Mouse (Mus musculus) c-Kit-positive CD71-negative TER-119-negative erythroid progenitor cells, embryonic 14.5 days (primary cell): ENCODE measurements around the gene Ruvbl1.

ENCODE experiments used
- DNase-seq: peaks from one replicate; pipeline ENCODE4 v3.0.0-alpha.2; 2013; ENCODE audit warnings: low read depth

Ruvbl1 gene

DNA sequence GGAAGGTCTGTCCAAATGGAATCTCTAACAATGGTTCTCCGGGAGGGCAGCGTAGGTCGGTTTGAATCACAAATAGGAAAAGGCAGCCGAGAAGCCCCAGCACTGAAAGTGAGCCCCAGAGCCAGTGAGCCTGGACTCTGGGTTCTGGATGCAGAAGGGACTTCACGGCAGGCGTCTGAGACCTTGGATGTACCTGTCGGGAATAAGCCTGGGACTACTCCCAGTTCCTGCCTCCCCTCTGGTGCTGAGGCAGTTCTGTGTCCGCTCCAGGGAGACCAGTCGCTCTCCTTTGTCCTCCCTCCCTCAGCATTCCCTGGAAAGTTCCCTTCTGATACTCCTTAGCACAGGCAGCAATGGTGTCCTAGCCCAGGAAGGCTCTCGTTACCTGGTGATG is 80.2 kb downstream of the Ruvbl1 start:
- DNase-seq: no peak
